Mouse (Mus musculus) T-helper 2 cell (primary cell): Measurements from ENCODE around the gene Nme9.

ENCODE experiments used
- in situ Hi-C: fragments of 300-600 bp; cut with MboI, MseI; formaldehyde crosslinking; loops from one replicate; pipeline ENCODE4 v1.15.1; 2025; ENCODE audit warnings: high pct_unique_total_duplicates

The Nme9 gene

GRCm38 (mm10) chr9:99451161-99451560 is at the start of gene Nme9:
Gene Nme9 (plus strand): TSS chr9:99451475.
- in situ Hi-C loops = loop anchor here (5.0 kb wide), 1 partner anchor 211 kb away; no protein-coding TSS in a partner anchor

DNA sequence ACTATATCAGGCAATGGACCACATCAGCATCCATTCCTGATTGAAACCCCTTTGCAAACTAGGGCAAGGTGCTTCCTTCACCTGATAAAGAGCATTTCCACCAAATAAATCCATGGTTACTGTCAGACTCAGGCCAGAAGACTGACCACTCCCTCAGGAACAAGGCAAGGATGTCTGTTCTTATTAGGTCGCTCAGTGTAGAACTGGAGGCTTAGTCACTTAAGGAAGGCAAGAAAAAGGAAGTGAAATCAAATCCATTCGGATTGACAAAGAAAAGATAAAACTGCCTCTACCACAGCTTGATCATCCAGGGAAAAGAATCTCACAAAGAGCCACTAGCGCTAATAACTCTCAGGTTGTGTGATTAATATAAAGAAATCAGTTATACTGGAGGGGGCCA is 42.0 kb upstream of the Nme9 start:
- in situ Hi-C loops = no loop called here

DNA sequence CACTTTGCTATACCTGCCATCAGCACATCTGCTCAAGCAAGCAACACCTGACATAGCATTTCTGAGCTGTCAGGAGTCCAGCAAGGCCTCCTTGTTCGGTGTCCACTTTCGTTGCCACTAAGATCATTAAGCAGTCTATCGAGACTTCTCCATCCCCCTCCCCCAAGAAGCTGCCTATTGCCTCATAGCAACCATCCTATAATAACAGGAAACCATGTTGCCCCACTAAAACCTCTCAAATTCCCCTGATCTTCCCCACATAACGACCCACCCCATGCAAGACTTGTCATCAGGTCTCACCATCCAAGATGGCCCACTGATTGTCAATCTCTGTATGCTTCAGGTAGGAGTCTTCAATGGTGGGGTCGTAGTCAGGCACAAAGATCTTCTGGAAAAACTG is 40.2 kb upstream of the Nme9 start:
- in situ Hi-C loops = no loop called here

GRCm38 (mm10) chr9:99411785-99412184 is 39.5 kb upstream of the Nme9 start:
- in situ Hi-C loops = no loop called here

- in situ Hi-C loops = no loop called here
Measured at GRCm38 (mm10) chr9:99416809-99417208, 34.5 kb upstream of the Nme9 start.

- in situ Hi-C loops = no loop called here
Measured at GRCm38 (mm10) chr9:99417288-99417846, 33.9 kb upstream of the Nme9 start.

DNA sequence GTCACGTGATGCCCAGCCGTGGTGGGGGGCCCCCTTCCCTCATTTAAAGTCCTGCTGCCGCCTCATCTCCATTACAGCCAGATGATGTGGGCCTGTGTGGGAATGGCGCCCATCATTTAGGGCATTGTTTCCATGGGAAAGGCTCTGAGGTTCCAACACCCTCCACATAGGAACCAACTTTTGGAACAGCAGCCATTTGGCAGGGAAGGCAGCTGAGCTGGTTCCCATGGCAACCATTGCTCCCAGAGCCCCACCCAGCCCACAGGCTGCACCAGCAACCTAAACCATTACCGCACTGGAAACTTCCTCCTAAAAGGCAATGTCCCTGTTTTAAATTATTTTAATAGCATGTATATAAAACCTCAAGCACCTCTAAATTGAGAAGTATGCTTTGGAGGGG is 32.9 kb upstream of the Nme9 start:
- in situ Hi-C loops = no loop called here

GRCm38 (mm10) chr9:99419951-99420701 is 31.1 kb upstream of the Nme9 start:
- in situ Hi-C loops = no loop called here

DNA sequence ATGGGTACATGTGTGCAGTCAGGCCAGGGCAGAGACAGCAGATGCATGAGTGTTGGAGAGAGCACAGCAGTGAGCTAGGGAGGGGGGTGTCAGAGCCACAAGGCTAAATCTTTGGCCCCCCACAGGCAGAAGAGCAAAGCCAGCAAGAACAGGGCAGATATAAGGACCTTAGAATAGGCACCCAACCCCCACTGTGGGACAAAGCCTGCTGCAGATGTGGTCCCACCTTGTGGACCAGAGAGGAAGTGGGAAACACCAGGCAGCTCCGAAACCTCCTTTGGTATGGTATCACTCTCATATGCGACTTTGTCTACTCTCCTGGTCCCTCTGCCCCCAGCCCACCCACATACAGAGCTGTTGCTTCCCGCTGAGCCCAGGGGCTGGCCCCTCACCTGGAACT is 29.4 kb upstream of the Nme9 start:
- in situ Hi-C loops = no loop called here

- in situ Hi-C loops = no loop called here
Measured at GRCm38 (mm10) chr9:99423692-99424573, 27.3 kb upstream of the Nme9 start.

DNA sequence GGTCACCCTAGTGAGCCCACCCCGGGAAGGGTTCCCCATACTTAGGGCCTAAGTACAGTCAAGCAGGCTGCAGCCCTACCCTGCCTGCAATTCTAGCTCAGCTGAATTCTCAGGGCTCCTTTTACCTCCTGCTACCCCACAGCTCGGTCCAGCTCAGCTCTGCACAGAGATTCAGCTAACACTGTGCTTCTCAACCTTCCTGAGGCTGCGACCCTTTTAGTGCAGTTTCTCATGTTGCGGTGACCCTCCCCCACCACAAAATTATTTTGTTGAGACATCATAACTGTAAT is 26.8 kb upstream of the Nme9 start:
- in situ Hi-C loops = no loop called here

GRCm38 (mm10) chr9:99425262-99425661 is 26.0 kb upstream of the Nme9 start:
- in situ Hi-C loops = no loop called here

GRCm38 (mm10) chr9:99428601-99429331 is 22.5 kb upstream of the Nme9 start:
- in situ Hi-C loops = no loop called here

DNA sequence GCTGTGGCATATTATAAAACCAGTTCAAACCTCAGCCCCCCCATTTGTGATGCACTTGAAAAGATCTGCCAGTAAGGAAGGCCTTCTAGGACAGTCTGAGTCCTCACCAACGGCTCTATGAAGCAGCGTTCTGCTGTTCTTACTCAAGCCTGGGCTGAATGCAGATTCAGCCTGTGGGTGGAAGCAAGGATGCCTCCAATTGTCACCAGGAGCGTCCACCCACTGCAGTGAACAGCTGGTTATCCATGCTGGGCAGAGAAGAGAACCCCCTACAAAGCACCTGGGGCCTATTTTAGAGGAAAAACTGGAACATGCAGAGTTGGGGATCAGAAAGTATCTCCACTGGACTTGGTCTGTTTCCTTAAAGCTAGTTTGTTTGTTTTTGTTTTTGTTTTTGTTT is 21.4 kb upstream of the Nme9 start:
- in situ Hi-C loops = no loop called here

- in situ Hi-C loops = no loop called here
Measured at GRCm38 (mm10) chr9:99430806-99431205, 20.5 kb upstream of the Nme9 start.

GRCm38 (mm10) chr9:99431346-99431745 is 19.9 kb upstream of the Nme9 start:
- in situ Hi-C loops = no loop called here

DNA sequence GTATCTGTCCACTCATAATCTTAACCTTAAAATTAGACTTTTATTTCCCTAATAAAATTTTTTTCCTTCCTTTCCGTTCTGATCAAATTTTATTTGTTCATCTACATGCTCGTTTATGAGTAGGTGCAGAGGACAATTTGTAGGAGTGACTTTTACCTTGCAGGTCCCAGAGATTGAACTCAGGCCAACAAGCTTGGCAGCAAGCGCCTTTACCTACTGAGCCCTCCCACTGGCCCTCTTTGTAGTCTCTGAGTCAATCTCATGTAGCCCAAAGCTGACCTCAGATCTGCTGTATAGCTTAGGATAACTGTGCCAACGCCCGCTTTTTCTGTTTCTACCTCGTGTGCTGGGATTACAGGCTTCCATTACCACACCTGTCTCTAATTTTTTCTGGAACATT is 19.3 kb upstream of the Nme9 start:
- in situ Hi-C loops = no loop called here

DNA sequence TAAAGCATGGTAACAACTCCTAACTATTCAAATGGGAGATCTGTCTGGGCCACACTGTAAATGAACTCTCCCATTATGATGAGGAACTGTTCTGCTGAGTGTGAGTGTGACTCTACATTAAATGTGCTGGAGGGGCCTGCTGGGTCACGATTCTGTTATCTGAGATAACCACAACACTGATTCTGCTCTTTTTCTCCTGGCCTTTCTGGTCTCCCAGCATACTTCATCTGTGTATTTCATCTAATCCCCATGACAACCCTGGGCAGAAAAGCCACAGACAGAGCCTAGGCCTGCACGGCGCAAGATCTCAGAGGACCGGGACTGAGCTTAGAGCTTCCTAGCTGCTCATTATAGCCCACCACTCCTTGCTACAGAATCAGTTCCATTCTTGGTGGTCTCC is 18.8 kb upstream of the Nme9 start:
- in situ Hi-C loops = no loop called here

- in situ Hi-C loops = no loop called here
Measured at GRCm38 (mm10) chr9:99434892-99435618, 16.2 kb upstream of the Nme9 start.

DNA sequence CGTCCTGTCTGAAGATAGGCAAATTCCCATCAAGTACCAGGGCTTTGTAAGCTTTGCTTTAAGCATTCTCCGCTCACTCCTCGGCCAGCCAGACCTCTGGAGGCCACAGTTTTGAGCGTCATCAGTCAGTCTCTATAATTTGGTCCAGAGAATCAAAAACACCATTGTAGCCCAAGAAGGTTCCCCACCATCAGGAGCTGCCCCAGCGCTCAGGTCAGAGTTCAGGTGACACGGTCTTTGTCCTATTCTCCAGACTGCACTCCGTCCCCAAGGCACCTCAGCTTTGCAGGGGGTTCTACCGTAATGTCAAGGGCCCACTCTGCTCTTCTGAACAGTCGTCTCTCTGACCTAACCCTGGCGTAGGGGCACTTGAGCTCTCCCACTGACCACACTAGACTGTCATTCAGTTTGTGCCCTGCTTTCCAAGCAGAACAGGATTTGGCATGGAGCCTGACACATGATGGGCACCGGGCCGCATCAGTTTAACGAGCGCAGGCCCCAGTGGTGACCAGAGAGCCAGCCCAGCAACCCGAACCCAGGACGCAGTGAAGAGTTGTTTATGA is 15.6 kb upstream of the Nme9 start:
- in situ Hi-C loops = no loop called here
